Mouse (Mus musculus) bone marrow, adult 2 months (tissue): ENCODE data around the gene Dennd6b. TPM values are rescaled to one million over a fixed set of nuclear protein-coding genes. Genes with fewer than 3 reads are reported as not detected.
A peak's percentile ranks its signal among the peaks of the same experiment; 100 is the strongest.

ENCODE experiments used
- H3K27ac ChIP-seq: fragments of 200-500 bp; 2 replicates; pipeline ENCODE4 v1.5.1; 2012; ENCODE audit warnings: low read depth, mild to moderate bottlenecking, control low read depth, inconsistent platforms, low read length; ENCODE audit not compliant: control insufficient read depth, poor library complexity, insufficient read depth
- H3K4me1 ChIP-seq: fragments of 200-500 bp; 2 replicates; pipeline ENCODE4 v1.6.1; 2011; ENCODE audit warnings: low read length; ENCODE audit not compliant: control insufficient read depth, insufficient read depth
- H3K4me3 ChIP-seq: fragments of 200-500 bp; replicated peaks from 2 replicates; pipeline ENCODE3; 2011; ENCODE audit warnings: mild to moderate bottlenecking, low read depth, low read length, control low read depth; ENCODE audit not compliant: control insufficient read depth
- CTCF ChIP-seq: fragments of 200-500 bp; IDR thresholded peaks from 2 replicates; pipeline ENCODE4 v1.5.1; 2011; ENCODE audit warnings: low read length, control low read depth; ENCODE audit not compliant: control insufficient read depth, insufficient read depth
- POLR2A ChIP-seq: fragments of 200-500 bp; IDR thresholded peaks from 2 replicates; pipeline ENCODE4 v1.6.1; 2011; ENCODE audit warnings: low read depth, mild to moderate bottlenecking, control low read depth, low read length, borderline replicate concordance; ENCODE audit not compliant: control insufficient read depth
- WGBS: fragments of 180-500 bp; shearing (Covaris S2); methylation state at CpG from one replicate; pipeline ENCODE4 v1.1.7; 2018; 5-methylcytosine and 5-hydroxymethylcytosine counted together
- polyA plus RNA-seq: library from polyadenylated mRNA; stranded (reverse); fragments of >200 nt; gene quantifications from 2 replicates; pipeline ENCODE4 v1.2.4, GENCODE M21; 2011; ENCODE audit warnings: low replicate concordance; ENCODE audit not compliant: missing spikeins, insufficient read depth, insufficient read length

Dennd6b gene
- polyA plus RNA-seq, 1 experiment = 13.6 TPM

DNA sequence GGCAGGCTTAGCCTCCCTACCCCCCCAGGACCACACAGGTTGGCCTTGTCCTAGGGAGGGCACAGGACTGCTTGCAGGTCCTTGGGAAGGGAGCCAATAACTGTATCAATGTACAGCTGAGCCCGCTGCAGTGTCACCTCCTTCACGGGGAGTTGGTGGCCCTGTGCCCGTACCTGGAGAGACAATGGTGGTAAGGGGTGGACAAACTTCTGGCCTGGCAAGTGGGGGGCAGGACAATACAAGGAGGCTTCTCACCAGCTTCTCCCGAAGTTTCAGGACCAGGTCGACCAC lies 11.4 kb downstream of the Dennd6b start:
- H3K4me1 ChIP-seq = no peaks in the 10 kb centered on the region; the same call in 1 of the 2 replicates
- no peak overlapping the region for H3K27ac ChIP-seq
- no peak overlapping the region for H3K4me3 ChIP-seq
- no peak for TF ChIP-seq CTCF
- no peak for TF ChIP-seq POLR2A
- WGBS = 85% methylated on average over 5 of the region's 5 CpGs

DNA sequence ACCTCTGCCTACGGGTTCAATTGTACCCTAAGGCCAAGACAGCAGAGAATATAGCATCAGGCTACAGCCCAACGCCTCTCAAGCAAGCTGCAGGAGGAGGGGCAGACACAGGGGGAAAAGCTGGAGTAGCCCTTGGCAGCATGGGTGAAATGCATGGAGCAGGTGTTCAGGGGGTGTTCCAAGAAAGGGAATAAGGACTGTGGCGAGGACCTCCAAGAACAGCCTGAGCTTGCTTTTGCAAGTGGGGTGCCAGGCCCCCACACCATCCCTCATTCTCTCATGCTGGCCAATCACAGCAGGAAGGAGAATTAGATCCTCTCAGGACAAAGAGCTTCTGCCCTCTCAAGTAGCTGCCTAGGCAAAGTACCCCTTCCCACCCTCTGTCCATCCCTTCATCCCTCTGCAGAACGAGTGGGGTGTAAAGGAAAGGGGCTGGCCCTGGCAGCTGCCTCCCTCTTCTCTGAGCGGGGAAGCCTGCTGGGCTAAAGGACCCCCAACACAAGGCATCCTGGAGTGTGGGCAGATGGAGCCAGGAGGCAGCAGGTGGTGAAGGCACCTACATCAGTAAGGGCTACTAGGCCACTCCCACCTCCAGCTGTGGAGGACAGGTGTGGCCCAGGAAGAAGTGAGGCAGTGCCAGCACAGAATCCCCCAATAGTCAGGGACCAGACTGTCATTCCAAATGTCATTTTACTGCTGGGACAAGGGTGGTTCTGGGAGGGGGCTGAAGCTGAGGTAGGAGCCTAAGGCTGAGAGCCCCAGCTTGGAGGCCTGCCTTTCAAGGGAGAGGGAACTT lies 12.0 kb downstream of the Dennd6b start:
- TF ChIP-seq POLR2A (no peak), CTCF (no peak)
- no peak overlapping the region for H3K4me3 ChIP-seq
- WGBS = 83% methylated on average over 5 of the region's 5 CpGs
- peaks cover under 1% of the 10 kb centered on the region; the same call in 1 of the 2 replicates for H3K4me1 ChIP-seq
- H3K27ac ChIP-seq = no peak overlapping the region

DNA sequence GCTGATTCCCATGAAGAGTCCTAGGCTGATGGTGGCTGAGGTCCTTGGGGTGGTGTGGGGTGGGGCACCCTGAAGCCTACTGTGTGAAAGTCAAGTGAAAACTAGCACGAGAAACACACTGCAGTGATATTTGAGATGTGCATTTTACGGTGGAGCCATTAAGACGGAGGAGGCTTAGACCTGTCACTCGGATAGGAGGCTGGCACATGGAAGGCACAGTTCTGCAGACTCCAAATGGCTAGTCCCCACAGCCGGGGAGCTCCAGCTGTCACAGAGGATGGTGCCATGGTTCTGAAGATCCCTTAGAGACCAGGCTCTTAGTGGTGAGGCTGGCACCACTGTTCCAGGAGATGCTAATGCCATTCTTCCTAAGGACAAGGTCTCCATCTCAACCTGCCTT lies 13.5 kb downstream of the Dennd6b start:
- H3K4me3 ChIP-seq = no peak overlapping the region
- no peak overlapping the region for H3K27ac ChIP-seq
- TF ChIP-seq CTCF = no peak
- no peak for TF ChIP-seq POLR2A
- peaks cover 3% of the 10 kb centered on the region; the same call in 1 of the 2 replicates for H3K4me1 ChIP-seq
- 76% methylated on average over 5 of the region's 5 CpGs for WGBS

- WGBS = 41% methylated on average over 6 of the region's 6 CpGs
- peaks cover 4% of the 10 kb centered on the region; the same call in 1 of the 2 replicates for H3K4me1 ChIP-seq
- H3K4me3 ChIP-seq = no peak overlapping the region
- no peak overlapping the region for H3K27ac ChIP-seq
- no peak for TF ChIP-seq POLR2A
- no peak for TF ChIP-seq CTCF
Observed at GRCm38 (mm10) chr15:89182328-89182741, 14.0 kb downstream of the Dennd6b start.

- TF ChIP-seq CTCF = no peak
- TF ChIP-seq POLR2A = no peak
- WGBS = 30% methylated on average over 10 of the region's 10 CpGs
- Histone ChIP-seq H3K4me3 (no peak overlapping the region), H3K4me1 (peaks cover 4% of the 10 kb centered on the region), H3K27ac (no peak overlapping the region)
Observed at GRCm38 (mm10) chr15:89181561-89182270, 14.6 kb downstream of the Dennd6b start.

GRCm38 (mm10) chr15:89180571-89181229 lies 15.6 kb downstream of the Dennd6b start, which contains the start of gene Plxnb2:
Plxnb2 (minus strand) TSS chr15:89180788.
- Histone ChIP-seq H3K27ac (peak within 1 kb of the TSS; percentile 49), H3K4me3 (peak within 1 kb of the TSS; percentile 68), H3K4me1 (peaks cover 4% of the 10 kb centered on the region)
- no peak for TF ChIP-seq CTCF
- peak; percentile 30; the same call in 1 of the 2 replicates for TF ChIP-seq POLR2A
- WGBS = 1% methylated on average over 66 of the region's 72 CpGs

GRCm38 (mm10) chr15:89180081-89180541 lies 16.2 kb downstream of the Dennd6b start:
- 6% methylated on average over 26 of the region's 26 CpGs for WGBS
- Histone ChIP-seq H3K27ac (peak overlapping the region; percentile 30), H3K4me3 (peak overlapping the region; percentile 54), H3K4me1 (peaks cover 4% of the 10 kb centered on the region)
- TF ChIP-seq POLR2A (no peak), CTCF (no peak)

GRCm38 (mm10) chr15:89179630-89179964 lies 16.7 kb downstream of the Dennd6b start:
- WGBS = 39% methylated on average over 6 of the region's 6 CpGs
- peak overlapping the region; percentile 54 for H3K4me3 ChIP-seq
- TF ChIP-seq CTCF (no peak), POLR2A (no peak)
- peak overlapping the region; percentile 43; the same call in 1 of the 2 replicates for H3K27ac ChIP-seq
- peaks cover 4% of the 10 kb centered on the region for H3K4me1 ChIP-seq
